Mouse (Mus musculus) T-helper 1 cell (primary cell): ENCODE data around the gene Ep400.
"Not testable (repeated sequence)": the region's sequence is repeated elsewhere in the genome, so short reads cannot be mapped to it uniquely, and the experiment has no call there.

Experiments
- in situ Hi-C: fragments of 300-600 bp; cut with MboI, MseI; formaldehyde crosslinking; loops from one replicate; pipeline ENCODE4 v1.15.1; 2025; ENCODE audit warnings: high pct_unique_total_duplicates

Ep400 gene

GRCm38 (mm10) chr5:110779998-110780760, 9.7 kb upstream of the Ep400 start, which contains the start of gene Pus1:
Gene Pus1 (minus strand): TSS chr5:110780659.
- in situ Hi-C loops = loop anchor here (5.0 kb wide), 1 partner anchor 62 kb away; no protein-coding TSS in a partner anchor

- in situ Hi-C loops = no loop called here
Observed at GRCm38 (mm10) chr5:110779276-110779997, 8.9 kb upstream of the Ep400 start.

- in situ Hi-C loops = no loop called here
Observed at GRCm38 (mm10) chr5:110778263-110778662, 7.7 kb upstream of the Ep400 start.

- in situ Hi-C loops = no loop called here
Observed at GRCm38 (mm10) chr5:110776141-110776540, 5.6 kb upstream of the Ep400 start.

- in situ Hi-C loops = no loop called here
Observed at GRCm38 (mm10) chr5:110774511-110774910, 4.0 kb upstream of the Ep400 start.

GRCm38 (mm10) chr5:110772945-110773344, 2.4 kb upstream of the Ep400 start:
- in situ Hi-C loops = not testable (repeated sequence)

- in situ Hi-C loops = no loop called here
Observed at GRCm38 (mm10) chr5:110770031-110770445, 479 bp downstream of the Ep400 start.

GRCm38 (mm10) chr5:110769272-110769671, 1.2 kb downstream of the Ep400 start:
- in situ Hi-C loops = no loop called here

GRCm38 (mm10) chr5:110763890-110764289, 6.6 kb downstream of the Ep400 start:
- in situ Hi-C loops = no loop called here

- in situ Hi-C loops = no loop called here
Observed at GRCm38 (mm10) chr5:110745021-110745420, 25.5 kb downstream of the Ep400 start.

GRCm38 (mm10) chr5:110739496-110740275, 30.8 kb downstream of the Ep400 start:
- in situ Hi-C loops = no loop called here

GRCm38 (mm10) chr5:110735606-110736005, 34.9 kb downstream of the Ep400 start:
- in situ Hi-C loops = no loop called here

- in situ Hi-C loops = no loop called here
Observed at GRCm38 (mm10) chr5:110733231-110733823, 37.2 kb downstream of the Ep400 start.

- in situ Hi-C loops = no loop called here
Observed at GRCm38 (mm10) chr5:110731227-110731626, 39.3 kb downstream of the Ep400 start.

- in situ Hi-C loops = no loop called here
Observed at GRCm38 (mm10) chr5:110727850-110728249, 42.7 kb downstream of the Ep400 start.

- in situ Hi-C loops = no loop called here
Observed at GRCm38 (mm10) chr5:110723543-110723942, 47.0 kb downstream of the Ep400 start.

- in situ Hi-C loops = not testable (repeated sequence)
Observed at GRCm38 (mm10) chr5:110721463-110721862, 49.1 kb downstream of the Ep400 start.

- in situ Hi-C loops = no loop called here
Observed at GRCm38 (mm10) chr5:110711455-110711854, 59.1 kb downstream of the Ep400 start.

- in situ Hi-C loops = no loop called here
Observed at GRCm38 (mm10) chr5:110709256-110709655, 61.3 kb downstream of the Ep400 start.

GRCm38 (mm10) chr5:110704004-110704403, 66.5 kb downstream of the Ep400 start:
- in situ Hi-C loops = no loop called here

- in situ Hi-C loops = no loop called here
Observed at GRCm38 (mm10) chr5:110698617-110699016, 71.9 kb downstream of the Ep400 start.

GRCm38 (mm10) chr5:110682041-110682440, 88.5 kb downstream of the Ep400 start:
- in situ Hi-C loops = loop anchor here (5.0 kb wide), 1 partner anchor 75 kb away; no protein-coding TSS in a partner anchor
